Mouse (Mus musculus) midbrain, embryonic 14.5 days (tissue): Measurements from ENCODE around the gene Golga2. TPM values are rescaled to one million over a fixed set of nuclear protein-coding genes. Genes with fewer than 3 reads are reported as not detected.
A peak's percentile ranks its signal among the peaks of the same experiment; 100 is the strongest.

Experiments used
- ATAC-seq: fragments of 200-750 bp; cut with Nextera tagmentation; 2 replicates; pipeline ENCODE4 v1.8.0; 2017; ENCODE audit warnings: moderate number of reproducible peaks, moderate library complexity; ENCODE audit not compliant: low FRiP score, low TSS enrichment
- DNase-seq: peaks from one replicate; pipeline ENCODE4 v3.0.0-alpha.2; 2015
- H3K27ac ChIP-seq: fragments of 300-500 bp; sonication (generic); replicated peaks from 2 replicates; pipeline ENCODE4 v1.5.1; 2014; ENCODE audit warnings: mild to moderate bottlenecking, low read depth, low read length, moderate library complexity
- H3K27me3 ChIP-seq: fragments of 300-500 bp; sonication (generic); 2 replicates; pipeline ENCODE4 v1.6.1; 2014; ENCODE audit warnings: low read length, control low read depth, mixed read lengths; ENCODE audit not compliant: control insufficient read depth, insufficient read depth
- H3K36me3 ChIP-seq: fragments of 300-500 bp; sonication (generic); 2 replicates; pipeline ENCODE4 v1.6.1; 2014; ENCODE audit warnings: low read length, control low read depth; ENCODE audit not compliant: control insufficient read depth, insufficient read depth
- H3K4me1 ChIP-seq: fragments of 300-500 bp; sonication (generic); 2 replicates; pipeline ENCODE4 v1.6.1; 2014; ENCODE audit warnings: mild to moderate bottlenecking, antibody characterized with exemption, low read length, control low read depth; ENCODE audit not compliant: control insufficient read depth, insufficient read depth
- H3K4me2 ChIP-seq: fragments of 300-500 bp; sonication (generic); 2 replicates; pipeline ENCODE4 v1.6.1; 2014; ENCODE audit warnings: mild to moderate bottlenecking, low read length, moderate library complexity
- H3K4me3 ChIP-seq: fragments of 300-500 bp; sonication (generic); replicated peaks from 2 replicates; pipeline ENCODE4 v1.5.1; 2014; ENCODE audit warnings: low read depth, low read length
- H3K9ac ChIP-seq: fragments of 300-500 bp; sonication (generic); replicated peaks from 2 replicates; pipeline ENCODE4 v1.6.1; 2014; ENCODE audit warnings: mild to moderate bottlenecking, low read length, moderate library complexity
- H3K9me3 ChIP-seq: fragments of 300-500 bp; sonication (generic); 2 replicates; pipeline ENCODE4 v1.6.1; 2016; ENCODE audit warnings: low read length, control low read depth, mixed read lengths; ENCODE audit not compliant: control insufficient read depth
- WGBS: fragments of 180-500 bp; shearing (Covaris S2); extraction: QIAGEN DNeasy Blood & Tissue Kit; methylation state at CpG from one replicate; pipeline ENCODE4 v1.1.7; 2014; 5-methylcytosine and 5-hydroxymethylcytosine counted together
- polyA plus RNA-seq: library from polyadenylated mRNA; unstranded; fragments of >200 nt; fragmentation: Nextera tagmentation; extraction: Ambion mirVana; gene quantifications from 2 replicates; pipeline ENCODE4 v1.2.1, GENCODE M21; 2014

Golga2 gene
- 22.5 and 26.1 TPM in 2 replicates for polyA plus RNA-seq

GRCm38 (mm10) chr2:32287334-32287840 lies at the start of gene Golga2:
TSS of gene Golga2 (plus strand) at chr2:32287384.
- H3K27ac ChIP-seq, result peak within 1 kb of the TSS; percentile 75
- no peaks in the 10 kb centered on the region for H3K27me3 ChIP-seq
- peak within 1 kb of the TSS; percentile 83 for H3K9ac ChIP-seq
- ATAC-seq, result peak; percentile 1; the same call in 1 of the 2 replicates
- H3K4me1 ChIP-seq, result peaks cover 17% of the 10 kb centered on the region
- H3K36me3 ChIP-seq, result peaks cover 32% of the 10 kb centered on the region
- H3K4me3 ChIP-seq, result peak within 1 kb of the TSS; percentile 78
- DNase-seq, result no peak
- no peaks in the 10 kb centered on the region for H3K9me3 ChIP-seq
- peak within 1 kb of the TSS; percentile 94 for H3K4me2 ChIP-seq
- 2% methylated on average over 23 of the region's 23 CpGs for WGBS

- Histone ChIP-seq H3K27me3 (no peaks in the 10 kb centered on the region), H3K27ac (0 out of 2 replicates have a peak overlapping the region, but pooled peaks have one; percentile 82), H3K9me3 (no peaks in the 10 kb centered on the region), H3K4me2 (peak overlapping the region; percentile 93), H3K36me3 (peaks cover 37% of the 10 kb centered on the region), H3K4me3 (peak overlapping the region; percentile 67), H3K4me1 (peaks cover 11% of the 10 kb centered on the region), H3K9ac (peak overlapping the region; percentile 68; the same call in 1 of the 2 replicates)
- ATAC-seq (no peak), DNase-seq (no peak)
- WGBS, result 41% methylated on average over 4 of the region's 4 CpGs
Measured at GRCm38 (mm10) chr2:32237571-32237970, 49.6 kb upstream of the Golga2 start.

- Histone ChIP-seq H3K9ac (no peak overlapping the region), H3K4me1 (peaks cover 11% of the 10 kb centered on the region), H3K4me2 (no peak overlapping the region), H3K27me3 (no peaks in the 10 kb centered on the region), H3K4me3 (no peak overlapping the region), H3K27ac (no peak overlapping the region), H3K9me3 (no peaks in the 10 kb centered on the region), H3K36me3 (peaks cover 35% of the 10 kb centered on the region)
- ATAC-seq, result no peak
- WGBS, result 91% methylated on average over 9 of the region's 9 CpGs
- no peak for DNase-seq
Measured at GRCm38 (mm10) chr2:32238708-32239435, 48.3 kb upstream of the Golga2 start.

- H3K4me1 ChIP-seq, result peaks cover 6% of the 10 kb centered on the region
- H3K27me3 ChIP-seq, result no peaks in the 10 kb centered on the region
- H3K9me3 ChIP-seq, result no peaks in the 10 kb centered on the region
- peaks cover 35% of the 10 kb centered on the region for H3K36me3 ChIP-seq
- no peak overlapping the region for H3K9ac ChIP-seq
- no peak overlapping the region for H3K27ac ChIP-seq
- ATAC-seq (no peak), DNase-seq (no peak)
- WGBS, result 86% methylated on average over 5 of the region's 5 CpGs
- H3K4me2 ChIP-seq, result no peak overlapping the region
- no peak overlapping the region for H3K4me3 ChIP-seq
Measured at GRCm38 (mm10) chr2:32240591-32240990, 46.6 kb upstream of the Golga2 start.

GRCm38 (mm10) chr2:32242986-32243385 lies 44.2 kb upstream of the Golga2 start:
- DNase-seq (no peak), ATAC-seq (no peak)
- Histone ChIP-seq H3K27ac (no peak overlapping the region), H3K9me3 (no peaks in the 10 kb centered on the region), H3K27me3 (no peaks in the 10 kb centered on the region), H3K36me3 (peaks cover 54% of the 10 kb centered on the region), H3K4me1 (no peaks in the 10 kb centered on the region), H3K4me2 (no peak overlapping the region), H3K4me3 (no peak overlapping the region), H3K9ac (no peak overlapping the region)
- WGBS, result 87% methylated on average over 4 of the region's 4 CpGs

GRCm38 (mm10) chr2:32246741-32247140 lies 40.4 kb upstream of the Golga2 start:
- peaks cover 78% of the 10 kb centered on the region for H3K36me3 ChIP-seq
- ATAC-seq (no peak), DNase-seq (no peak)
- no peaks in the 10 kb centered on the region for H3K9me3 ChIP-seq
- no peak overlapping the region for H3K4me3 ChIP-seq
- H3K27ac ChIP-seq, result no peak overlapping the region
- H3K4me2 ChIP-seq, result no peak overlapping the region
- 93% methylated on average over 4 of the region's 4 CpGs for WGBS
- no peak overlapping the region for H3K9ac ChIP-seq
- H3K4me1 ChIP-seq, result no peaks in the 10 kb centered on the region
- no peaks in the 10 kb centered on the region for H3K27me3 ChIP-seq

- Histone ChIP-seq H3K4me2 (no peak overlapping the region), H3K27ac (no peak overlapping the region), H3K27me3 (no peaks in the 10 kb centered on the region), H3K9ac (no peak overlapping the region), H3K36me3 (peaks cover 85% of the 10 kb centered on the region), H3K9me3 (no peaks in the 10 kb centered on the region), H3K4me1 (no peaks in the 10 kb centered on the region), H3K4me3 (no peak overlapping the region)
- 82% methylated on average over 10 of the region's 10 CpGs for WGBS
- DNase-seq (no peak), ATAC-seq (no peak)
Measured at GRCm38 (mm10) chr2:32248377-32249361, 38.5 kb upstream of the Golga2 start.

- no peak for ATAC-seq
- peaks cover 92% of the 10 kb centered on the region for H3K36me3 ChIP-seq
- WGBS, result 92% methylated on average over 12 of the region's 12 CpGs
Measured at GRCm38 (mm10) chr2:32251791-32252527, 35.2 kb upstream of the Golga2 start.

More at GRCm38 (mm10) chr2:32251791-32252527, 35.2 kb upstream of the Golga2 start:
- H3K9me3 ChIP-seq, result no peaks in the 10 kb centered on the region
- H3K27me3 ChIP-seq, result no peaks in the 10 kb centered on the region
- no peaks in the 10 kb centered on the region for H3K4me1 ChIP-seq
- no peak overlapping the region for H3K4me2 ChIP-seq
- no peak overlapping the region for H3K4me3 ChIP-seq
- H3K27ac ChIP-seq, result no peak overlapping the region
- no peak overlapping the region for H3K9ac ChIP-seq
- no peak for DNase-seq
